ENCODE assay signal across 8 mouse cellular contexts in the genomic region with DNA sequence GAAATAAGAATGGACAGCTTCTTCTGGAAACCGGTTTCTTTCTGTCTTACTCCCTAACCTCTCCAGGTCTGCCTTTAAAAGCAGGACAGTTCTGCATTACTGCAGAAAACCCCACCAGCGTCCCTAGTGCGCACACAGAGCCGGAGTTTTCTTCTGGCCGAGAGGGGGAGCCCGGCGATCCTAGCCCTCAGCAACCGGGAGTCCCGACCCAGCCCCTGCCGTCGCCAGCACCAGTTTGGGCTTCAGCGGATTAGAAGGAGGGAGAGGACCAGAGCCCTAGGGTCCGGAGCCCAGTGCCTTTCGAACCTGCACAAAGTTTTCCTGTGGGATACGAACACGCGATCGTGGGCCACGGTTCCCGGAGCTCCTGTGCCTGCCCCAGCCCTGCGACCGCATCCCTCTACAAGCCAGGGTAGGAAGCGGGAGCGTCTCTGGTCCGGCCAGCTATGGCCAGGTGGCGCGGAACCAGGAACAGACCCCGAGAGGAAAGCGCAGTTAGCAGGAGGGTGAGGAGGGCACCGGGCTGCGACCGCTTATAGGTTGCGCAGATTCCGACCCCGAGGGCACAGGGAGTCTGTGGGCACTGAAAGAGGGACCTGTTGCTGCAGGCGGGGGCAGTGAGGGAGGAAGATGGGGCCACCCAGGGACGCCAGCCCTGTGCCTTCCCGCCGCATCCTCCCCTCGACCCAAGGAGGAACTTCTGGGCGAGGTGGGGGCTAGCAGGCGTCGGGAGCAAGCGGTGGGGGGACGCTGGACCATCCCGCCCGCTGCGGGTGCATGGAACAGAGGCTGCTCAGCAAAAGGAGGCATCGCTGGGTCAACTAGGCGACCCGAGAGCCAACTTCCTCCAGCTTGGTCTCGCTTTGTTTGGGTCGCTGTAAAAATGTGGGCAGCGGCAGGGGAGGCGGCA. TPM values are rescaled to one million over a fixed set of nuclear protein-coding genes. Genes with fewer than 3 reads are reported as not detected.
DNase-seq lines count a peak whose midpoint lies in the region; ATAC-seq and TF ChIP-seq lines count a peak whose summit lies in the region.

Gulp1 (plus strand) TSS at position 51 of the 910 bp plus-strand sequence.

- H3K27ac ChIP-seq in cortical plate, adult 2 months (ENCODE audit: insufficient read depth, low read length), result peak within 1 kb of the TSS; percentile 90
- peak within 1 kb of the TSS; percentile 79 for H3K27ac ChIP-seq in hindbrain, embryonic 16.5 days (ENCODE audit: low read depth, low read length)

- H3K27me3 ChIP-seq in hindbrain, embryonic 16.5 days (replicated peaks; ENCODE audit: control insufficient read depth, insufficient read depth, low read length), result no peaks in the 10 kb centered on the region

- TF ChIP-seq CTCF in cortical plate, adult 2 months (IDR thresholded peaks at IDR 0.05; ENCODE audit: extremely low read depth, insufficient read depth, low read length), result peak; percentile 30; the same call in 1 of the 2 replicates

- no peaks in the 10 kb centered on the region for H3K4me1 ChIP-seq in cortical plate, adult 2 months (ENCODE audit: control insufficient read depth, insufficient read depth, low read length)
- H3K4me1 ChIP-seq in hindbrain, embryonic 16.5 days (ENCODE audit: control insufficient read depth, insufficient read depth, low read depth, low read length), result no peaks in the 10 kb centered on the region; the same call in none of the 2 replicates

- H3K9ac ChIP-seq in hindbrain, embryonic 16.5 days (ENCODE audit: low read depth, low read length), result peak within 1 kb of the TSS; percentile 65

- TF ChIP-seq POLR2A in cortical plate, adult 2 months (IDR thresholded peaks at IDR 0.05; ENCODE audit: extremely low read depth, insufficient read depth, low read length), result no peak

- peak within 1 kb of the TSS; percentile 60 for H3K4me3 ChIP-seq in cortical plate, adult 2 months (ENCODE audit: insufficient read depth, low read length)
- peak within 1 kb of the TSS; percentile 69 for H3K4me3 ChIP-seq in hindbrain, embryonic 16.5 days (ENCODE audit: low read length)

- H3K4me2 ChIP-seq in hindbrain, embryonic 16.5 days (ENCODE audit: low read length), result peak within 1 kb of the TSS; percentile 82

- no peaks in the 10 kb centered on the region for H3K36me3 ChIP-seq in hindbrain, embryonic 16.5 days (ENCODE audit: control insufficient read depth, insufficient read depth, low read length)

- WGBS in hindbrain, embryonic 16.5 days, result under 1% methylated on average over 47 of the region's 55 CpGs

- ATAC-seq in hindbrain, embryonic 16.5 days, result peak; percentile 94
- no peak for ATAC-seq in erythroid progenitor cell, adult 5-6 weeks (replicated peaks; ENCODE audit: low FRiP score, poor library complexity, severe bottlenecking)

- H3K9me3 ChIP-seq in hindbrain, embryonic 16.5 days (ENCODE audit: control insufficient read depth, low read length), result no peaks in the 10 kb centered on the region

- peak; percentile 90 for DNase-seq in adrenal gland, adult 2 months
- peak; percentile 76 for DNase-seq in gastrocnemius, postnatal 10 days
- DNase-seq in left cerebral cortex, adult 8-10 months (ENCODE audit: low spot score in 2 of 2), result peak; percentile 8 to 40
- DNase-seq in lung, postnatal 4 days, result peak; percentile 81 to 87
- peak; percentile 39 to 51 for DNase-seq in right cerebral cortex, adult 2 months (ENCODE audit: low spot score in 2 of 2)

RNA-seq across cellular contexts. Expression of gene Gulp1, which starts in this region (rescaled TPM):
- 10 to 100 TPM; 40.6 to 41.0 TPM for total RNA-seq in adrenal gland, adult 2 months (2021)
- polyA plus RNA-seq in adrenal gland, adult 2 months (2012; rRNA removed), result 5.5 and 5.6 TPM in 2 replicates
- 2.4 and 3.3 TPM in 2 replicates for polyA plus RNA-seq in cortical plate, adult 2 months (2012; rRNA removed)
- 10 to 100 TPM; 12.1 to 12.3 TPM for total RNA-seq in gastrocnemius, postnatal 10 days (2021)
- 9.8 and 10.1 TPM in 2 replicates for polyA plus RNA-seq in hindbrain, embryonic 16.5 days (2015; fragmentation: Nextera tagmentation; extraction: Ambion mirVana)
- 1 to 10 TPM; 4.1 to 9.4 (median 8.2) TPM for total RNA-seq in left cerebral cortex, adult 8-10 months (2022)
- total RNA-seq in erythroid progenitor cell, adult 5-6 weeks (2015; ENCODE audit: low replicate concordance), result not detected in 2 replicates
- not detected in 2 replicates for total RNA-seq in erythroid progenitor cell, adult 5-6 weeks (2017; ENCODE audit: low replicate concordance)

Comparison
In these comparisons a context has a peak if more than half of its experiments do, and no peak if none do; other contexts are left out.
1. RNA of gene Gulp1 (total RNA-seq): 40.6 to 41.0 TPM in adrenal gland, adult 2 months, 12.1 to 12.3 TPM in gastrocnemius, postnatal 10 days and 4.1 to 9.4 TPM in left cerebral cortex, adult 8-10 months; not detected in erythroid progenitor cell, adult 5-6 weeks; every median in the first group is over 4 times any median in the second.
2. DNase-seq: peak in every context shown above with its lines; median percentile 90 in adrenal gland, adult 2 months; 84 in lung, postnatal 4 days; 76 in gastrocnemius, postnatal 10 days; 45 in right cerebral cortex, adult 2 months; 24 in left cerebral cortex, adult 8-10 months.